Mouse (Mus musculus) forebrain, embryonic 16.5 days (tissue): ENCODE data around the gene Fndc10. TPM values are rescaled to one million over a fixed set of nuclear protein-coding genes. Genes with fewer than 3 reads are reported as not detected.
"Not testable (repeated sequence)": the region's sequence is repeated elsewhere in the genome, so short reads cannot be mapped to it uniquely, and the experiment has no call there.

Experiments
- ATAC-seq: fragments of 200-750 bp; cut with Nextera tagmentation; 2 replicates; pipeline ENCODE4 v1.8.0; 2017; ENCODE audit warnings: mild to moderate bottlenecking, moderate library complexity
- H3K27ac ChIP-seq: fragments of 300-500 bp; sonication (generic); 2 replicates; pipeline ENCODE4 v1.5.1; 2014; ENCODE audit warnings: low read length, control low read depth
- H3K27me3 ChIP-seq: fragments of 300-500 bp; sonication (generic); replicated peaks from 2 replicates; pipeline ENCODE4 v1.6.1; 2014; ENCODE audit warnings: low read length; ENCODE audit not compliant: control insufficient read depth, insufficient read depth
- H3K36me3 ChIP-seq: fragments of 300-500 bp; sonication (generic); 2 replicates; pipeline ENCODE4 v1.6.1; 2014; ENCODE audit not compliant: control insufficient read depth, insufficient read depth
- H3K4me1 ChIP-seq: fragments of 300-500 bp; sonication (generic); replicated peaks from 2 replicates; pipeline ENCODE4 v1.6.1; 2014; ENCODE audit warnings: low read length; ENCODE audit not compliant: control insufficient read depth, insufficient read depth
- H3K4me2 ChIP-seq: fragments of 300-500 bp; sonication (generic); 2 replicates; pipeline ENCODE4 v1.6.1; 2014; ENCODE audit warnings: mild to moderate bottlenecking, low read length, control low read depth
- H3K4me3 ChIP-seq: fragments of 300-500 bp; sonication (generic); replicated peaks from 2 replicates; pipeline ENCODE4 v1.5.1; 2014; ENCODE audit warnings: mild to moderate bottlenecking, low read length, control low read depth
- H3K9ac ChIP-seq: fragments of 300-500 bp; sonication (generic); replicated peaks from 2 replicates; pipeline ENCODE4 v1.6.1; 2014; ENCODE audit warnings: low read depth, low read length, control low read depth
- H3K9me3 ChIP-seq: fragments of 300-500 bp; sonication (generic); 2 replicates; pipeline ENCODE4 v1.6.1; 2016; ENCODE audit warnings: low read length; ENCODE audit not compliant: control insufficient read depth
- WGBS: fragments of 180-500 bp; shearing (Covaris S2); extraction: QIAGEN DNeasy Blood & Tissue Kit; methylation state at CpG from one replicate; pipeline ENCODE4 v1.1.7; 2014; 5-methylcytosine and 5-hydroxymethylcytosine counted together
- polyA plus RNA-seq: library from polyadenylated mRNA; unstranded; fragments of >200 nt; fragmentation: Nextera tagmentation; extraction: Ambion mirVana; gene quantifications from 2 replicates; pipeline ENCODE4 v1.2.1, GENCODE M21; 2015

Gene Fndc10
- polyA plus RNA-seq, 1 experiment from 2014 or later = 7.5 TPM

DNA sequence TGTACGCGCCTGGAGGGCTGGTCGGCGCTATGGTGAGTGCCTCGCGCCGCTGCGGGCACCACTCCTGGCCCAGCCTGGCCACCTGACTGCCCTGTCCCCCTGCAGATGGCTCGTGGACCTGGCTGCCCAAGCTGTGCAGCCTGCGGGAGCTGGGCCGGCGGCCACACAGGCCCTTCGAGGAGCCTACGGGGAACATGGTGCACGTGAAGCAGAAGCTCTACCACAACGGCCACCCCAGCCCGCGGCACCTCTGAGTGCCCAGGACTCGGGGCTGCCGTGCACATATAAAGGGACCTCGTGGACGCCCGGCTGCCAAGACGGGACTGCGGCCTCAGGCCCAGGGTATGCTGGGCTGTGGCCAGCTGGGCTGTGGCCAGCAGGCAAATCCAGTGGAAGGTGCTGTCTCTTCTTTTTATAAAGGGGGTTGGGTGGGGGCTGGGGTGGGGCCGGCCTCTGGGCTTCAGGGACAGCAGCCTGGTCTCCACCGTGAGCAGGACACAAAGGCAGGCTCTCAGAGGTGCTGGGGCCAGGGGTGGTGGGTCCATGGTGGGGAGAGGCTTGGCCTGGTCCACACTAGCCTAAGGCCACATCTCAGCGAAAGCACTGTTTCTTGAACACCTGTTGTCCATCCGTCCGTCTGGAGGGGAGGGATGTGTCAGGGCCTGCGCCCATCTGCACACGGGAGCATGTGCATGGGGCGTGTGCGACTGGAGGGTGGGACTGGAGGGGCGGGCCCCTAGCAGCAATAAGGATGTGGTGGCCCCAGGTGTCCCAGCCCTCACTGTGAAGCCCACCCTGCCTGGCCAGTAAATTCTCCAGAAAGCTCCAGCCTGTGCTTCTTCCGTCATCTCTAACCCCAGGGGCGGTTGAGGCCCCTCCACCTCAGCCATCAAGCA is 45.8 kb downstream of the Fndc10 start:
- no peak for ATAC-seq

DNA sequence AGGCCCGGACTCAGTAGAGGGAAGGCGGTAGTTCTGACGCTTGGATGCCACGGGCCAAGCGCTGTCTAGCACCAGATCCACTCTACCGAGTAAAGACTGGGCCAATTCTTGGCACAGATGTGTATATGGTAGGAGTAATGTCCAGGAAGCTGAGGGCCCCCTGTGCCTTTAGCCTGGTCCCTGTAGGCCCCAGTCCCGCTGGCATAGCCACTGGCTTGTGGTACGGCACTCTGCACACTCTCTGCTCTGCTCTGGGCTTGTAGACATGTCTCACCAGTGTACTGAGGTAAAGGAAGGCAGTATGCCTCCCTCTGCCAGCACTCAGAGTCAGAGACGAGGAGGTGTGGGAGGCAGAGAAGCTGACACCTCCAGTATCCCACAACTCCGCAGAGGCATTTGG is 46.5 kb downstream of the Fndc10 start:
- WGBS = 91% methylated on average over 10 of the region's 10 CpGs
- Histone ChIP-seq H3K36me3 (peaks cover 12% of the 10 kb centered on the region; the same call in 1 of the 2 replicates), H3K4me1 (peaks cover 11% of the 10 kb centered on the region)
- H3K27ac ChIP-seq, H3K27me3 ChIP-seq, H3K4me3 ChIP-seq, H3K9me3 ChIP-seq, H3K9ac ChIP-seq, ATAC-seq, H3K4me2 ChIP-seq: not testable (repeated sequence)

More for the DNA sequence above, 45.8 kb downstream of the Fndc10 start:
- no peaks in the 10 kb centered on the region for H3K9me3 ChIP-seq
- peaks cover 8% of the 10 kb centered on the region; the same call in 1 of the 2 replicates for H3K36me3 ChIP-seq
- WGBS = 67% methylated on average over 37 of the region's 37 CpGs
- no peak overlapping the region for H3K27ac ChIP-seq
- H3K9ac ChIP-seq = no peak overlapping the region
- H3K4me2 ChIP-seq = no peak overlapping the region
- no peak overlapping the region for H3K4me3 ChIP-seq
- H3K27me3 ChIP-seq = no peaks in the 10 kb centered on the region
- H3K4me1 ChIP-seq = peaks cover 14% of the 10 kb centered on the region

DNA sequence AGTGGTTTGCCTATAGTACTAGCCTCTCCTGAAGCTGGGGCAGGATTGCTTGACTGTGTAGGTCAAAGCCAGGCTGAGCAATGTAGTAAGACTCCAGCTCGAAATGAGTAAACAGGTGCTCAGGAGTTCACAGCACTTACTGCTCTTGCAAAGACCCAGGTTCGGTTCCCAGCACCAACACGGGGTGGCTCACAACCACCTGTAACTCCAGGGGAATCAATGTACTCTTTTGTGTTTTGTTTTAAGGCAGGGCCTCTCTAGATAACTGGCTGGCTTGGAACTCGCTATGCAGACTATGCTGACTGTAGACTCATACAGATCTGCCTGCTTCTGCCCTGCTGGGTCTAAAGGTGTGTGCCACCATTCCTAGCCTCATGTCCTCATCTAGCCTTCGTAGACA is 48.5 kb downstream of the Fndc10 start:
- Histone ChIP-seq H3K9ac (no peak overlapping the region), H3K27me3 (no peaks in the 10 kb centered on the region), H3K4me2 (no peak overlapping the region), H3K4me3 (no peak overlapping the region), H3K4me1 (no peaks in the 10 kb centered on the region), H3K27ac (no peak overlapping the region), H3K9me3 (no peaks in the 10 kb centered on the region), H3K36me3 (peaks cover 17% of the 10 kb centered on the region; the same call in 1 of the 2 replicates)
- WGBS = 95% methylated on average over 5 of the region's 5 CpGs
- ATAC-seq = no peak

DNA sequence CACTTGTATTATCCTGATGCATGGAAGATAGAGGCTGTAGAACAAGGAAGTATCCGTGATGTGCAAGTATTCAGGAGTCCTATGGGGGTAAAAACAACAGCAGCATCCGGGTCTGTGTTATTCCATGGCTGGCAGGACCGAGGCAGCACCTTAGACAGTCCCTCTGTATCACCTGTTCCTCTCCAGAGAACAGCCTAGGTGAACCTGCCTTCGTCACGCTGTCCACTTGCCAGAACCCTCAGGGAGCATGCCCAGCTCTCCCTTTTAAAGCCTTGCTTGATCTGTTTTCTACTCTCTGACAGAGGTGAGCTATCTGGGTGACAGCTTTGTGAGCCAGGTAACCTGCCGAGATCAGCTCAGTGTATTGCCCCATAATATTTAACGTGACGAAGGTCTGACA is 50.3 kb downstream of the Fndc10 start:
- Histone ChIP-seq H3K9ac (no peak overlapping the region), H3K4me2 (no peak overlapping the region), H3K4me1 (no peaks in the 10 kb centered on the region), H3K36me3 (peaks cover 29% of the 10 kb centered on the region), H3K27ac (no peak overlapping the region), H3K27me3 (no peaks in the 10 kb centered on the region), H3K9me3 (no peaks in the 10 kb centered on the region), H3K4me3 (no peak overlapping the region)
- 92% methylated on average over 8 of the region's 8 CpGs for WGBS
- ATAC-seq = no peak

GRCm38 (mm10) chr4:155745136-155745535 is 51.0 kb downstream of the Fndc10 start:
- no peak overlapping the region for H3K4me3 ChIP-seq
- no peaks in the 10 kb centered on the region for H3K27me3 ChIP-seq
- ATAC-seq = no peak
- H3K4me2 ChIP-seq = no peak overlapping the region
- H3K9me3 ChIP-seq = no peaks in the 10 kb centered on the region
- no peak overlapping the region for H3K27ac ChIP-seq
- no peaks in the 10 kb centered on the region for H3K4me1 ChIP-seq
- 90% methylated on average over 5 of the region's 5 CpGs for WGBS
- H3K9ac ChIP-seq = no peak overlapping the region
- peaks cover 29% of the 10 kb centered on the region for H3K36me3 ChIP-seq

Other genes starting within 250 kb of the Fndc10 start
- not detected in 2 replicates for gene Tmem52, start 225.2 kb upstream of the Fndc10 start, polyA plus RNA-seq
- 1,158 and 1,178 TPM in 2 replicates for gene Gnb1, start 203.0 kb upstream of the Fndc10 start, polyA plus RNA-seq
- 113 and 120 TPM in 2 replicates for gene Nadk, start 132.0 kb upstream of the Fndc10 start, polyA plus RNA-seq
- 12.0 and 12.9 TPM in 2 replicates for gene Slc35e2, start 92.9 kb upstream of the Fndc10 start, polyA plus RNA-seq
- 62.4 and 65.2 TPM in 2 replicates for gene Cdk11b, start 69.5 kb upstream of the Fndc10 start, polyA plus RNA-seq
- gene Gm10563, start 48.9 kb upstream of the Fndc10 start, polyA plus RNA-seq = not detected in 2 replicates
- gene Mmp23, start 41.0 kb upstream of the Fndc10 start, polyA plus RNA-seq = 3.0 and 3.2 TPM in 2 replicates
- 49.8 and 63.1 TPM in 2 replicates for gene Mib2, start 25.1 kb upstream of the Fndc10 start, polyA plus RNA-seq
- gene Ssu72, start 10.5 kb downstream of the Fndc10 start, polyA plus RNA-seq = 134 and 150 TPM in 2 replicates
- 7.3 and 11.4 TPM in 2 replicates for gene Tmem240, start 40.5 kb downstream of the Fndc10 start, polyA plus RNA-seq
- gene Atad3a, start 66.8 kb downstream of the Fndc10 start, polyA plus RNA-seq = 98.2 and 101 TPM in 2 replicates
- 27.3 and 29.6 TPM in 2 replicates for gene Vwa1, start 80.4 kb downstream of the Fndc10 start, polyA plus RNA-seq
- gene Tmem88b, start 91.5 kb downstream of the Fndc10 start, polyA plus RNA-seq = 0.47 and 0.53 TPM in 2 replicates
- not detected in 2 replicates for gene Ankrd65, start 96.1 kb downstream of the Fndc10 start, polyA plus RNA-seq
- 214 and 231 TPM in 2 replicates for gene Mrpl20, start 108.5 kb downstream of the Fndc10 start, polyA plus RNA-seq
- gene Ccnl2, start 118.1 kb downstream of the Fndc10 start, polyA plus RNA-seq = 176 and 188 TPM in 2 replicates
- gene Aurkaip1, start 136.9 kb downstream of the Fndc10 start, polyA plus RNA-seq = 111 and 121 TPM in 2 replicates
- 16.9 and 19.8 TPM in 2 replicates for gene Mxra8, start 145.3 kb downstream of the Fndc10 start, polyA plus RNA-seq
- 7.0 and 10.0 TPM in 2 replicates for gene Dvl1, start 153.1 kb downstream of the Fndc10 start, polyA plus RNA-seq
- 0.72 and 0.84 TPM in 2 replicates for gene Tas1r3, start 169.0 kb downstream of the Fndc10 start, polyA plus RNA-seq
- 22.5 and 23.8 TPM in 2 replicates for gene Cptp, start 175.1 kb downstream of the Fndc10 start, polyA plus RNA-seq
- 89.8 and 100 TPM in 2 replicates for gene Ints11, start 175.2 kb downstream of the Fndc10 start, polyA plus RNA-seq
- 68.0 and 70.3 TPM in 2 replicates for gene Pusl1, start 197.4 kb downstream of the Fndc10 start, polyA plus RNA-seq
- gene Acap3, start 197.5 kb downstream of the Fndc10 start, polyA plus RNA-seq = 94.8 and 101 TPM in 2 replicates
- 115 and 121 TPM in 2 replicates for gene Ube2j2, start 249.5 kb downstream of the Fndc10 start, polyA plus RNA-seq